Mouse (Mus musculus) liver (tissue): Measurements from ENCODE around the gene Borcs7.
A peak's percentile ranks its signal among the peaks of the same experiment; 100 is the strongest.

ENCODE experiments used
- DNase-seq: peaks from one replicate; pipeline ENCODE4 v3.0.0-alpha.2; 2020; ENCODE audit warnings: mixed read lengths

Gene Borcs7

GRCm38 (mm10) chr19:46665474-46665873 is 24.2 kb upstream of the Borcs7 start:
- no peak for DNase-seq

GRCm38 (mm10) chr19:46667300-46667699 is 22.4 kb upstream of the Borcs7 start:
- DNase-seq, result no peak

- DNase-seq, result peak; percentile 57
These were observed 21.4 kb upstream of the Borcs7 start for GRCm38 (mm10) chr19:46668263-46668662.

- no peak for DNase-seq
These were observed 19.9 kb upstream of the Borcs7 start for GRCm38 (mm10) chr19:46669802-46670201.

GRCm38 (mm10) chr19:46670691-46671090 is 19.0 kb upstream of the Borcs7 start:
- peak; percentile 57 for DNase-seq

- no peak for DNase-seq
These were observed 16.8 kb upstream of the Borcs7 start, which contains the start of gene Cyp17a1 for GRCm38 (mm10) chr19:46672766-46673418. Gene Cyp17a1, minus strand, starts transcription at chr19:46673172.

- no peak for DNase-seq
These were observed 14.1 kb upstream of the Borcs7 start for GRCm38 (mm10) chr19:46675641-46676040.

- no peak for DNase-seq
These were observed 9.9 kb upstream of the Borcs7 start for GRCm38 (mm10) chr19:46679720-46680383.

- DNase-seq, result no peak
These were observed 681 bp downstream of the Borcs7 start for GRCm38 (mm10) chr19:46690387-46690786.

- DNase-seq, result no peak
These were observed 1.4 kb downstream of the Borcs7 start for GRCm38 (mm10) chr19:46691078-46691477.

GRCm38 (mm10) chr19:46693146-46693545 is 3.4 kb downstream of the Borcs7 start:
- DNase-seq, result no peak

GRCm38 (mm10) chr19:46696482-46696881 is 6.8 kb downstream of the Borcs7 start:
- no peak for DNase-seq

- no peak for DNase-seq
These were observed 7.2 kb downstream of the Borcs7 start for GRCm38 (mm10) chr19:46696943-46697342.

GRCm38 (mm10) chr19:46697840-46698517 is 8.3 kb downstream of the Borcs7 start:
- no peak for DNase-seq

- no peak for DNase-seq
These were observed 9.3 kb downstream of the Borcs7 start for GRCm38 (mm10) chr19:46699011-46699481.

GRCm38 (mm10) chr19:46701156-46701555 is 11.4 kb downstream of the Borcs7 start:
- DNase-seq, result no peak

- DNase-seq, result peak; percentile 14
These were observed 16.2 kb downstream of the Borcs7 start for GRCm38 (mm10) chr19:46705779-46706495.

GRCm38 (mm10) chr19:46706540-46707295 is 17.0 kb downstream of the Borcs7 start:
- no peak for DNase-seq

GRCm38 (mm10) chr19:46707296-46708151 is 17.8 kb downstream of the Borcs7 start, which contains the start of gene As3mt:
Gene As3mt, plus strand, starts transcription at chr19:46707458.
- DNase-seq, result peak; percentile 66

GRCm38 (mm10) chr19:46710614-46711013 is 20.9 kb downstream of the Borcs7 start:
- DNase-seq, result no peak

GRCm38 (mm10) chr19:46714234-46714633 is 24.5 kb downstream of the Borcs7 start:
- DNase-seq, result no peak
